Mouse (Mus musculus): ENCODE results near the gene Mark2. TPM values are rescaled to one million over a fixed set of nuclear protein-coding genes. Genes with fewer than 3 reads are reported as not detected.
A peak's percentile ranks its signal among the peaks of the same experiment; 100 is the strongest.

Gene Mark2
- polyA plus RNA-seq, 1 experiment from 2014 or later, result 57.7 TPM

DNA sequence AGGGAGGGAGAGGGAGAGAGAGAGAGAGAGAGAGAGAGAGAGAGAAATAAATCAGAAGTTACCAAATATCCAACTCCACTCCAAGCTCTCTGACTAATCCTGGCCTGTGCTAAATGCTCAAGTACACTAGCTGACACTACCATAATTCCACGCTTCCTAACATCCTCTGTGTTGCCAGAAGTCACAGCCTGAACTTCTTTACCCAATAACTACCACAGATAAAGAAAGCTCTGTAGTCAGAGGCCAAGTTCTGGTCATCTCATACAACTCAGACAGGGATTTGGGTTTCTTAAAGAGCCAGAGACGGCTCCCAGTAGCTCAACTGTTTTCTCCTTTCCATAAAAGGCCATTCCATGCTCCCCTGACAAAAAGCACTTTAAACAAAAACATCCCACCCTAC is 36.9 kb downstream of the Mark2 start:
- H3K27ac ChIP-seq, result peak overlapping the region; percentile 23; the same call in 1 of the 2 replicates
- H3K9me3 ChIP-seq, result no peaks in the 10 kb centered on the region
- no peaks in the 10 kb centered on the region for H3K36me3 ChIP-seq
- no peak overlapping the region for H3K4me2 ChIP-seq
- 56% methylated on average over 2 of the region's 2 CpGs for WGBS
- H3K27me3 ChIP-seq (replicated peaks), result no peaks in the 10 kb centered on the region
- H3K4me3 ChIP-seq (replicated peaks), result no peak overlapping the region
- H3K9ac ChIP-seq, result no peak overlapping the region
- no peak for ATAC-seq (ENCODE audit: insufficient read depth, low FRiP score, low read depth)
- peaks cover 59% of the 10 kb centered on the region for H3K4me1 ChIP-seq

- no peaks in the 10 kb centered on the region for H3K27me3 ChIP-seq (replicated peaks)
- no peak for ATAC-seq (ENCODE audit: insufficient read depth, low FRiP score, low read depth)
- no peak overlapping the region for H3K4me3 ChIP-seq (replicated peaks)
- H3K4me1 ChIP-seq, result peaks cover 51% of the 10 kb centered on the region
- H3K27ac ChIP-seq, result no peak overlapping the region
- H3K36me3 ChIP-seq, result no peaks in the 10 kb centered on the region
- H3K9me3 ChIP-seq, result no peaks in the 10 kb centered on the region
- H3K4me2 ChIP-seq, result no peak overlapping the region
- WGBS, result 57% methylated on average over 6 of the region's 6 CpGs
- no peak overlapping the region for H3K9ac ChIP-seq
Measured at GRCm38 (mm10) chr19:7303796-7304195, 37.9 kb downstream of the Mark2 start.

GRCm38 (mm10) chr19:7302493-7302797 is 39.2 kb downstream of the Mark2 start:
- H3K9ac ChIP-seq, result no peak overlapping the region
- no peaks in the 10 kb centered on the region for H3K9me3 ChIP-seq
- WGBS, result 42% methylated on average over 1 of the region's 1 CpGs
- ATAC-seq (ENCODE audit: insufficient read depth, low FRiP score, low read depth), result no peak
- H3K27me3 ChIP-seq (replicated peaks), result no peaks in the 10 kb centered on the region
- peaks cover 38% of the 10 kb centered on the region for H3K4me1 ChIP-seq
- no peak overlapping the region for H3K4me3 ChIP-seq (replicated peaks)
- no peak overlapping the region for H3K4me2 ChIP-seq
- H3K36me3 ChIP-seq, result no peaks in the 10 kb centered on the region
- H3K27ac ChIP-seq, result peak overlapping the region; percentile 63; the same call in 1 of the 2 replicates

DNA sequence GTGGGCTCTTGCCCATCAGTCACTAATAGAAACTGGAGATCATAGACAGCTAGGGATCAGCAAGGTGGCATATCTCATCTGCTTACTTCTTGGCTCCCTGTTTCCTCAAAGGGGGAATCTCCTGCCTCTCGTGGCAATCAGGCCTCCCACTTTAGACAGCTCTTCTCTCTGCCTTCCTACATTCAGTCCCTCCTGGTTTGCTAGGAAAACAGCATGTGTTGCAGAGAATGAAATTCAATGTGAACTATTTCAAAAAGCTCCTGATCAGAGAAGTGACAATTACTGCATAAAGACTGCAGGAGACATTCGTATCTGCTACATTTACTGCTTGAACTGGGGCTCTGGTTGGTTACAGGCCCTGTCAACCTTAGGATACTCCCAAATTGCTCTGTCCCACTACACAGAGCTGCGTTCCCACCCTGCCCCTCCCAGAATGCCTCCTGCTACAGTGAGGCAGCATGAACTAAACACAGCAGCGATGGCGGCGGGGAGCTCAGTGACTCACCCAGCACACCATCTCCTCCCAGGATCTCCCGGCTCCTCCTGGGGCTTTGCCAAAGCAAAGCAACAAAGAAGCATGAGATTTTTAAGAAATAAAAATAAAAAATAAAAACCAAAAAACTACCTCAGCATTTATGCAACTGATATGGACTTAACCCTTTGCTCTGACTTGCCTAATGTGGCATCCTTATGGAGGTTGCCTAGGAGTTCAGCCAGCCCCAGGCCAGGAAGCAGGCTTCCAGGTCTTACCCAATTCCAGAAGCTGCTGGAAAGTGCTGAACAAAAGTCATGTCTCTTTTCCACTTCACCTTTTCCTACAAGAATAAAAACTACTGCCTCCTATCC is 39.8 kb downstream of the Mark2 start:
- no peak for ATAC-seq (ENCODE audit: insufficient read depth, low FRiP score, low read depth)
- no peaks in the 10 kb centered on the region for H3K36me3 ChIP-seq
- H3K4me2 ChIP-seq, result no peak overlapping the region
- H3K9me3 ChIP-seq, result no peaks in the 10 kb centered on the region
- no peaks in the 10 kb centered on the region for H3K27me3 ChIP-seq (replicated peaks)
- H3K9ac ChIP-seq, result no peak overlapping the region
- H3K4me1 ChIP-seq, result peaks cover 32% of the 10 kb centered on the region
- no peak overlapping the region for H3K4me3 ChIP-seq (replicated peaks)
- WGBS, result 62% methylated on average over 7 of the region's 7 CpGs
- peak overlapping the region; percentile 63; the same call in 1 of the 2 replicates for H3K27ac ChIP-seq

DNA sequence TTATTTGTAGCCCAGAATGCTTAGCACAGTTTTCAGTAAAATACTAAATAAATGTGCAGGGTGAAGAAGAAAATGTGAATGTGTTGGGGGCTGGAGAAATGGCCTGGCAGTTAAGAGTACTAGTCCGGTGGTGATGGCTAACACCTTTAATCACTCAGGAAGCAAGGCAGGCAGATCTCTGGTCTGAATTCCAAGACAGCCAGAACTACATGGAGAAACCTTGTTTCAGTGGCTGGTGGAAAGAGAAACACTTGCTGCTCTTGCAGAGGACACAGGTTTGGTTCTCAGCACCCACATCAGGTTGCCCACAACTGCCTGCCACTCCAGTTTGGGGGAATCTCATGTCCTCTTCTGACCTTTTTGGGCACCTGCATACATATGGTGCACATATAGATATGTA is 41.6 kb downstream of the Mark2 start:
- H3K4me1 ChIP-seq, result peaks cover 17% of the 10 kb centered on the region
- no peak overlapping the region for H3K9ac ChIP-seq
- no peaks in the 10 kb centered on the region for H3K27me3 ChIP-seq (replicated peaks)
- no peak for ATAC-seq (ENCODE audit: insufficient read depth, low FRiP score, low read depth)
- H3K4me2 ChIP-seq, result no peak overlapping the region
- no peak overlapping the region for H3K4me3 ChIP-seq (replicated peaks)
- no peak overlapping the region for H3K27ac ChIP-seq
- 86% methylated on average over 1 of the region's 1 CpGs for WGBS
- H3K9me3 ChIP-seq, result no peaks in the 10 kb centered on the region
- no peaks in the 10 kb centered on the region for H3K36me3 ChIP-seq

- H3K36me3 ChIP-seq, result no peaks in the 10 kb centered on the region
- no peaks in the 10 kb centered on the region for H3K27me3 ChIP-seq (replicated peaks)
- peaks cover 28% of the 10 kb centered on the region for H3K4me1 ChIP-seq
- no peak overlapping the region for H3K9ac ChIP-seq
- no peak overlapping the region for H3K4me2 ChIP-seq
- ATAC-seq (ENCODE audit: insufficient read depth, low FRiP score, low read depth), result peak; percentile 12; the same call in 1 of the 2 replicates
- no peak overlapping the region for H3K4me3 ChIP-seq (replicated peaks)
- peak overlapping the region; percentile 2; the same call in 1 of the 2 replicates for H3K27ac ChIP-seq
- no peaks in the 10 kb centered on the region for H3K9me3 ChIP-seq
Measured at GRCm38 (mm10) chr19:7299052-7299451, 42.6 kb downstream of the Mark2 start.

DNA sequence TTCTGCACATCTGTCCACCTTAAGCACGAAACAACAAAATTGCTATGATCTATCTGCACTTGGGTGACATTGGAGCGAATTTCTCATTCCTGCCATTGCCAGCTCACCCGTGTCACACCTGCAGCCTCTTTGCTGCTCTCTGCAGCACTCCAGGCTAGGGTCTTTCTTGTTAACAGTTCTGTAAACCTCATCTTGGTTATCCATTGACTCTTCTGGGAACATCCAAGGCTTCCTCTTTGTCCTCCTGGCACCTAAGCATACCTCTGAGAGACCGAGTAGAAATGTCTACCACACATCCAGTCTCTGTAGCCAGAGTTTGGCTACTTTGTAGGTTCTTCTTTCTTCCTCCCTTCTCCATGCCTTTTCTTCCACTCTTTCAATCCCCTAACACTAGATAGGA is 45.7 kb downstream of the Mark2 start:
- H3K9me3 ChIP-seq, result no peaks in the 10 kb centered on the region
- no peak for ATAC-seq (ENCODE audit: insufficient read depth, low FRiP score, low read depth)
- H3K4me2 ChIP-seq, result peak overlapping the region; percentile 46
- H3K4me3 ChIP-seq (replicated peaks), result no peak overlapping the region
- 77% methylated on average over 4 of the region's 4 CpGs for WGBS
- peaks cover 26% of the 10 kb centered on the region for H3K4me1 ChIP-seq
- no peaks in the 10 kb centered on the region for H3K27me3 ChIP-seq (replicated peaks)
- H3K9ac ChIP-seq, result no peak overlapping the region
- peak overlapping the region; percentile 92 for H3K27ac ChIP-seq
- no peaks in the 10 kb centered on the region for H3K36me3 ChIP-seq

- WGBS, result 53% methylated on average over 14 of the region's 15 CpGs
- peaks cover 26% of the 10 kb centered on the region for H3K4me1 ChIP-seq
- H3K36me3 ChIP-seq, result no peaks in the 10 kb centered on the region
- H3K27ac ChIP-seq, result peak overlapping the region; percentile 92
- H3K4me2 ChIP-seq, result peak overlapping the region; percentile 46
- H3K9me3 ChIP-seq, result no peaks in the 10 kb centered on the region
- H3K4me3 ChIP-seq (replicated peaks), result peak overlapping the region; percentile 27
- H3K27me3 ChIP-seq (replicated peaks), result no peaks in the 10 kb centered on the region
- H3K9ac ChIP-seq, result no peak overlapping the region; the same call in 1 of the 2 replicates
- ATAC-seq (ENCODE audit: insufficient read depth, low FRiP score, low read depth), result peak; percentile 86
Measured at GRCm38 (mm10) chr19:7295071-7295658, 46.5 kb downstream of the Mark2 start.

DNA sequence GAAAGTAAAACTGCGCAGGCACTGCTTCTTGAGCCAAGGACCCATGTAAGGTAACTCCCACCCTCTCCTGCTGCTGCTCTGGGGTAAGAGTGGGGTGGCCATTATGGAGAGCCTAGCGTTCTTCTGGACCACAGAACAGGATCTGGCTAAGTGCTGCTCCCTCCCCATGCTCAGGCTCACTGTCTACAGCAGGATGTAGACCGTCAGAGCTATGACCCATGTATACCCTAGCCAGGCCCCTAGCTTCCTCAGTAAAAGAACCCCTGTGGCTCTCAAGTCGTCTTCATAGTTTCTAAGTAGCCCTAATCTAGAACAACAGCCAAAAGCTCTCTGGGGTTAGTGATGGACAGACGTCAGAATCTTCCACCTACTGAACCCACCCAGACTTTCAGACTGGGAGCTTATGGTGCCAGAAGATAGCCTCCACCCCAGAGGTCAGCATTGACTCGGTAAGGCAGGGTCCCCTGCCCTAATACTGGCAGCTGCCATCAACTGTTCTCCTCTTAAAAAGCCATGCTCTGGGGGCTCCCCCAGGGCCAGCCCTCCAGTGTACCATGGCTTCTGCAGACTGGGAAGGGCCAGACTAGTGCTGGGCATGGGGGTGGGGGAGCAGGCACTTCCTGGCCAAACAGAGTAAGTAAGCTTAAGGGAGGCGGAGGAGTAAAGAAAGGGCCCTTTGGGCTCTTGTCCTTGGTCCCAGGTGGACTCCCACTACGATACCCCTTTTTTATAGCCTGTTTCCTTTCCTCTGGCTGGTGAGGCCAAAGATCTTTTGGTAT is 47.4 kb downstream of the Mark2 start:
- WGBS, result 58% methylated on average over 8 of the region's 8 CpGs
- Histone ChIP-seq H3K9me3 (no peaks in the 10 kb centered on the region), H3K4me1 (peaks cover 26% of the 10 kb centered on the region), H3K4me2 (peak overlapping the region; percentile 46), H3K4me3 (replicated peaks) (peak overlapping the region; percentile 27), H3K27ac (peak overlapping the region; percentile 92), H3K9ac (no peak overlapping the region), H3K36me3 (0 out of 2 replicates have a peak, but pooled peaks cover 2% of the 10 kb centered on the region), H3K27me3 (replicated peaks) (no peaks in the 10 kb centered on the region)
- ATAC-seq (ENCODE audit: insufficient read depth, low FRiP score, low read depth), result no peak

DNA sequence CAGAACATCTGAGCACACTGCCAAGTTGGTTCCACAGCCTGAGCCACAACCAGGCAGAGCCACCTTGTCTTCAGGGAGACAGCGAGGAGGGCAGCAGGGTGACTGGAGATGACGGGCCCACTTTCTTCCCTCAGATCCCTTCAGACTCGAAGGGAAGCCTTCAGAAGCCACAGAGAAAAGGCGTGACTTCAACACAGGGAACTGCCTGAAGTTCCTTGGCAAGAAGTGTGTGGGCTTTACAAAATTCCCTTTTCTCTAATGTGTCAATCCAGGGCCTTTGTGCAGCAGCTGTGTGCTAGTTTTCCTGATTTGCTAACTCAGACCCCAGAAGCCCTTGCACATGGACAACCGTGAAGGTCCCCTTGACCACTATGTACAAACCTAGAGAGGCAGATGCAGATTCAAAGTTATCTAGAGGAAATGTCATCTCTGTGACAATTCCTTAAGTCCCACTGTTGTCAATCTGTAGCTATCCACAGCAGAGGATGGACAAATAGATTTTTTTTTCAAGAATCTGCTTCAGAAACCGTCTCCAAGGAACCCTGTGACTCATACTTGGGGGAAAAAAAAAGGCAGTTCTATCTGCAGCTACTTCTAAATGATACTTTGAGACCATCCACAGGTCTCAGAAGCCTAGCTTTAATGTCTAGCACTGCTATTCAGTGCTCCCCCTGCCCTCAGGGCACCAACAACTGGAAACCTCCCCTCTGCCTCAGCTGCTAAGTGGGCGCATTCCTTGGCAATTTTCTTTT is 49.5 kb downstream of the Mark2 start:
- no peak overlapping the region for H3K27ac ChIP-seq
- no peaks in the 10 kb centered on the region for H3K9me3 ChIP-seq
- no peaks in the 10 kb centered on the region for H3K27me3 ChIP-seq (replicated peaks)
- ATAC-seq (ENCODE audit: insufficient read depth, low FRiP score, low read depth), result no peak
- H3K4me3 ChIP-seq (replicated peaks), result no peak overlapping the region
- WGBS, result 75% methylated on average over 7 of the region's 7 CpGs
- H3K4me1 ChIP-seq, result peaks cover 26% of the 10 kb centered on the region
- no peak overlapping the region for H3K9ac ChIP-seq
- H3K4me2 ChIP-seq, result no peak overlapping the region
- H3K36me3 ChIP-seq, result peaks cover 15% of the 10 kb centered on the region

- no peak overlapping the region for H3K9ac ChIP-seq
- no peaks in the 10 kb centered on the region for H3K27me3 ChIP-seq (replicated peaks)
- WGBS, result 27% methylated on average over 2 of the region's 2 CpGs
- peaks cover 33% of the 10 kb centered on the region for H3K36me3 ChIP-seq
- no peak overlapping the region for H3K27ac ChIP-seq
- peaks cover 23% of the 10 kb centered on the region for H3K4me1 ChIP-seq
- no peak overlapping the region for H3K4me2 ChIP-seq
- no peaks in the 10 kb centered on the region for H3K9me3 ChIP-seq
- no peak for ATAC-seq (ENCODE audit: insufficient read depth, low FRiP score, low read depth)
- H3K4me3 ChIP-seq (replicated peaks), result no peak overlapping the region
Measured at GRCm38 (mm10) chr19:7289767-7290166, 51.9 kb downstream of the Mark2 start.

Measured in stomach, embryonic 15.5 days (tissue).